Mouse (Mus musculus): ENCODE results near the gene Cabp7.

Gene Cabp7

GRCm38 (mm10) chr11:4703688-4704071 is 42.9 kb downstream of the Cabp7 start:
- DNase-seq: no peak

- DNase-seq: no peak
Measured at GRCm38 (mm10) chr11:4700726-4701125, 45.9 kb downstream of the Cabp7 start.

- no peak for DNase-seq
Measured at GRCm38 (mm10) chr11:4697043-4697983, 49.3 kb downstream of the Cabp7 start.

GRCm38 (mm10) chr11:4692162-4692561 is 54.4 kb downstream of the Cabp7 start:
- no peak for DNase-seq

GRCm38 (mm10) chr11:4691213-4691612 is 55.4 kb downstream of the Cabp7 start:
- no peak for DNase-seq

GRCm38 (mm10) chr11:4690353-4690752 is 56.2 kb downstream of the Cabp7 start:
- DNase-seq: no peak

GRCm38 (mm10) chr11:4688632-4689380 is 57.8 kb downstream of the Cabp7 start:
- no peak for DNase-seq

- no peak for DNase-seq
Measured at GRCm38 (mm10) chr11:4687874-4688273, 58.7 kb downstream of the Cabp7 start.

- no peak for DNase-seq
Measured at GRCm38 (mm10) chr11:4687027-4687426, 59.6 kb downstream of the Cabp7 start.

All from cerebellum, adult 9-10 months (tissue).